Comparison of ENCODE assay signal across 18 mouse cellular contexts in genomic region chr16:70141466-70141865, GRCm38 (mm10).
"Had no signal": no experiment of that assay in that cellular context is flagged by ENCODE, and none has a peak within 500 bp of the region (broad histone marks: within the 10 kb centered on the region; RNA-seq: fewer than 3 reads in every experiment).

No protein-coding gene starts in this region.

- H3K4me1 ChIP-seq: megakaryocyte, embryonic 14.5 days; neural tube, embryonic 13.5 days; neural tube, embryonic 15.5 days had no signal

- H3K9ac ChIP-seq: lung, embryonic 14.5 days; neural tube, embryonic 13.5 days; neural tube, embryonic 15.5 days had no signal

- H3K9me3 ChIP-seq: neural tube, embryonic 13.5 days; neural tube, embryonic 15.5 days had no signal

- H3K27ac ChIP-seq: macrophage; neural tube, embryonic 13.5 days; neural tube, embryonic 15.5 days had no signal

- ATAC-seq: midbrain, embryonic 16.5 days had no signal

- H3K36me3 ChIP-seq: neural tube, embryonic 13.5 days; neural tube, embryonic 15.5 days had no signal

- DNase-seq: lung, adult 18-20 months; lung, embryonic 14.5 days; lung, postnatal 10 days; midbrain, embryonic 14.5 days; retina, postnatal 1 day; right cerebral cortex, postnatal 25 days; right cerebral cortex, postnatal 4 days; spleen, adult 18-20 months; thymus, adult 2 months; thymus, postnatal 25 days; thymus, postnatal 4 days had no signal

- H3K27me3 ChIP-seq: megakaryocyte, embryonic 14.5 days; neural tube, embryonic 13.5 days; neural tube, embryonic 15.5 days had no signal

- H3K4me3 ChIP-seq: megakaryocyte, embryonic 14.5 days; myocyte; neural tube, embryonic 13.5 days; neural tube, embryonic 15.5 days had no signal

- H3K4me2 ChIP-seq: lung, embryonic 14.5 days; midbrain, embryonic 11.5 days; neural tube, embryonic 13.5 days; neural tube, embryonic 15.5 days had no signal
